Mouse (Mus musculus) liver, embryonic 14.5 days (tissue): ENCODE measurements around the gene Rhobtb1.

Experiments used
- CTCF ChIP-seq: IDR thresholded peaks from 2 replicates; pipeline ENCODE4 v1.5.1; 2016; ENCODE audit warnings: antibody characterized with exemption, low read depth, control low read depth
- EP300 ChIP-seq: IDR thresholded peaks from 2 replicates; pipeline ENCODE4 v1.6.1; 2016; ENCODE audit warnings: antibody characterized with exemption, low read depth

DNA sequence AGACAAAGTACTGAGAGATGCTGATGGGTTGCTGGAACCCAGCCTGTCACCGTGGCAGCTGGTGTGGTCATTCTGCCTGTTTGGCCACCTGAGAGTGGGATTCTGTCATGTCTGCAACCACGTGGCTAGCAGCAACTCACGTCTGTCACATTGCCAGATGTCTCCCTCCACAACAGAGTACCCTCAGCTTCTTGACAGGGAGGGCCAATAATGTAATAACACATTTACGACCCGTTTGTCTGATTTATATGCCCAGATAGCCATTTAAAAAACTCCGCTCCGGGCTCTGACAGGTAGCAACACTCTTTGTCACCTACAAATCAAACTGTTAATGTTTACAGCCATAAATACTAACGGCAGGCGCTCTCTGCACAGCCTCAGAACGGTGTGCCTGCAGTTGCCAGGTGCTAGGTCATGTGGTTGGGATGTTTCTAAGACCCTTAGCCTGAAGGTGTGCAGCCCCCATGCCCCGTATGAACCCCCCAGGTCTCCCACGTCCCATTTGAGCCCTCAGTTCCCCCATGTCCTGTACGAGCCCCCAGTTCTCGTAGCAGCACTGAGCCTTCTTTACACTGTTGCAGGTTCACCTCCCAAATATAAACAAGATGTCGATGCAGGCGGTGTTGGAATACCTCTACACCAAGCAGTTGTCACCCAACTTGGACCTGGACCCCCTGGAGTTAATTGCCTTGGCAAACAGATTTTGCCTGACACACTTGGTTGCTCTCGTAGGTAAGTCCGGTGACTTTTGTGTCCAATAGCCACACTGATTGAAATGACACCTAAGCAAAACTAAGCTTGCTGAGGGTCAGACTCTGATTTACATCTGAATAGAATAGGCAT lies 127.8 kb downstream of the Rhobtb1 start:
- TF ChIP-seq EP300 (no peak), CTCF (no peak)
